Mouse (Mus musculus) telencephalon, adult 2 months (tissue): ENCODE results near the gene Tyro3.

ENCODE experiments used
- DNase-seq: peaks from one replicate; pipeline ENCODE4 v3.0.0-alpha.2; 2011; ENCODE audit warnings: low read depth, low spot score

Gene Tyro3

GRCm38 (mm10) chr2:119855310-119855850 lies 57.8 kb downstream of the Tyro3 start:
- no peak for DNase-seq

DNA sequence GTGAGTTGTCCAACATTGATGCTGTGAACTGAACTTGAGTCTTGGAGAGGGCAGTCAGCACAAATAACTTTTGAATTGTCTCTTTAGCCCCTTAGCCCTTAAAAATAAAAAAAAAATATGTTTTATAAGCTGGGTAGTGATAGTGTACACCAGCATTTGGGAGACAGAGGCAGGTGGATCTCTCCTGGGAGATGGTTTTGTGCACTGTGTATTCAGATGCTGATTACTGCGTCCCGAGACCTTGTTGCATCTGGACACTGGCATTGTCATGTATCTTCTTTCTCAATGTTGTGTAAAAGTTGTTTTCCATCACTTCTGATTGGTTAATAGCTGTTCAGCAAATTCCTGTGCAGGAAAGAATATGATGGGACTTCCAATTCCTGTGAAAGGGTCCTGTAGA lies 59.8 kb downstream of the Tyro3 start:
- DNase-seq = no peak

GRCm38 (mm10) chr2:119864484-119864883 lies 67.0 kb downstream of the Tyro3 start:
- peak; percentile 61 for DNase-seq
